Mouse (Mus musculus): ENCODE measurements around the gene Rpl14. TPM values are rescaled to one million over a fixed set of nuclear protein-coding genes. Genes with fewer than 3 reads are reported as not detected.
A peak's percentile ranks its signal among the peaks of the same experiment; 100 is the strongest.

The Rpl14 gene
- total RNA-seq, 2 experiments from 2014 or later: 472 to 530 TPM

GRCm38 (mm10) chr9:120602839-120603511 lies 31.7 kb downstream of the Rpl14 start:
- DNase-seq (ENCODE audit: low spot score in 2 of 2): peak; percentile 91

- no peak for DNase-seq (ENCODE audit: low spot score in 2 of 2)
Measured at GRCm38 (mm10) chr9:120603512-120603908, 32.3 kb downstream of the Rpl14 start.

GRCm38 (mm10) chr9:120603956-120604355 lies 32.7 kb downstream of the Rpl14 start:
- no peak for DNase-seq (ENCODE audit: low spot score in 2 of 2)

- no peak for DNase-seq (ENCODE audit: low spot score in 2 of 2)
Measured at GRCm38 (mm10) chr9:120611055-120611454, 39.8 kb downstream of the Rpl14 start.

- DNase-seq (ENCODE audit: low spot score in 2 of 2): no peak
Measured at GRCm38 (mm10) chr9:120614059-120614458, 42.8 kb downstream of the Rpl14 start.

- no peak for DNase-seq (ENCODE audit: low spot score in 2 of 2)
Measured at GRCm38 (mm10) chr9:120618101-120618500, 46.9 kb downstream of the Rpl14 start.

GRCm38 (mm10) chr9:120619347-120619708 lies 48.1 kb downstream of the Rpl14 start:
- no peak for DNase-seq (ENCODE audit: low spot score in 2 of 2)

GRCm38 (mm10) chr9:120619709-120620408 lies 48.6 kb downstream of the Rpl14 start:
- DNase-seq (ENCODE audit: low spot score in 2 of 2): no peak

GRCm38 (mm10) chr9:120620409-120620745 lies 49.1 kb downstream of the Rpl14 start:
- DNase-seq (ENCODE audit: low spot score in 2 of 2): no peak

Other genes starting within 250 kb of the Rpl14 start
- gene Eif1b, start 79.2 kb upstream of the Rpl14 start, total RNA-seq (2021): 10 to 100 TPM; 59.9 to 66.0 TPM
- 1 to 10 TPM in 1 of 2 experiments, not detected in 1; 3.0 TPM for gene Entpd3, start 31.6 kb upstream of the Rpl14 start, total RNA-seq (2021)